Mouse (Mus musculus) neural tube, embryonic 12.5 days (tissue): ENCODE measurements around the gene Gtf2e1. TPM values are rescaled to one million over a fixed set of nuclear protein-coding genes. Genes with fewer than 3 reads are reported as not detected.

Experiments used
- ATAC-seq: fragments of 200-750 bp; cut with Nextera tagmentation; 2 replicates; pipeline ENCODE4 v1.8.0; 2017; ENCODE audit warnings: low read depth, mild to moderate bottlenecking, moderate TSS enrichment, moderate library complexity; ENCODE audit not compliant: low FRiP score
- H3K27ac ChIP-seq: fragments of 300-500 bp; sonication (generic); 2 replicates; pipeline ENCODE4 v1.5.1; 2016
- H3K27me3 ChIP-seq: fragments of 300-500 bp; sonication (generic); replicated peaks from 2 replicates; pipeline ENCODE4 v1.6.1; 2016; ENCODE audit warnings: mild to moderate bottlenecking
- H3K36me3 ChIP-seq: fragments of 300-500 bp; sonication (generic); 2 replicates; pipeline ENCODE4 v1.6.1; 2016; ENCODE audit warnings: mild to moderate bottlenecking
- H3K4me1 ChIP-seq: fragments of 300-500 bp; sonication (generic); 2 replicates; pipeline ENCODE4 v1.6.1; 2016
- H3K4me2 ChIP-seq: fragments of 300-500 bp; sonication (generic); replicated peaks from 2 replicates; pipeline ENCODE4 v1.6.1; 2016; ENCODE audit warnings: mild to moderate bottlenecking
- H3K4me3 ChIP-seq: fragments of 300-500 bp; sonication (generic); 2 replicates; pipeline ENCODE4 v1.5.1; 2016
- H3K9ac ChIP-seq: fragments of 300-500 bp; sonication (generic); 2 replicates; pipeline ENCODE4 v1.6.1; 2016; ENCODE audit warnings: mild to moderate bottlenecking
- H3K9me3 ChIP-seq: fragments of 300-500 bp; sonication (generic); 2 replicates; pipeline ENCODE4 v1.6.1; 2016; ENCODE audit warnings: mild to moderate bottlenecking
- WGBS: fragments of 180-500 bp; shearing (Covaris S2); methylation state at CpG from one replicate; pipeline ENCODE4 v1.1.7; 2016; 5-methylcytosine and 5-hydroxymethylcytosine counted together
- polyA plus RNA-seq: library from polyadenylated mRNA; unstranded; fragments of >200 nt; fragmentation: Nextera tagmentation; extraction: Ambion mirVana; gene quantifications from 2 replicates; pipeline ENCODE4 v1.2.1, GENCODE M21; 2016

The Gtf2e1 gene
- polyA plus RNA-seq, 1 experiment from 2014 or later = 37.6 TPM

DNA sequence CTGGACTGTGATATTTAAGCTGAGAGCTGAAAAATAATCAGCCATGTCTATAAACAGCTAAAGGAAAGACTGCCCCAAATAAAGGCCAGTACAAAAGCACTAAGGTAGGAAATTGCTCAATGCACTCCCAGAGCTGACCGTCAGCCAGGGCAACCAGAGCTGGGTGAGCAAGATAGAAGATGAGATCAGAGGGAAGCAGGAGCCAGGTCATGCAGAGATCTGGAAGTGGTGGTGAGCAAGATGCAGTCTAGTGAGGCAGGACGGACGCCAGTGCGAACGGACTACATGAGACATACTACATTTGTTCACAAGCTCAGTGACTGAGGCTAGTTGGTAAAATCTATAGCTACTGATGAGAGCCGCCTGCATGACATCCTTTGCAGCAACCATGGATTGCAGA, 75.6 kb downstream of the Gtf2e1 start:
- WGBS = 88% methylated on average over 6 of the region's 6 CpGs
- ATAC-seq = no peak
- no peak overlapping the region for H3K4me2 ChIP-seq
- H3K27me3 ChIP-seq = no peaks in the 10 kb centered on the region
- H3K27ac ChIP-seq = no peak overlapping the region
- H3K4me1 ChIP-seq = no peaks in the 10 kb centered on the region
- H3K4me3 ChIP-seq = no peak overlapping the region
- H3K36me3 ChIP-seq = no peaks in the 10 kb centered on the region
- no peaks in the 10 kb centered on the region for H3K9me3 ChIP-seq
- H3K9ac ChIP-seq = no peak overlapping the region

DNA sequence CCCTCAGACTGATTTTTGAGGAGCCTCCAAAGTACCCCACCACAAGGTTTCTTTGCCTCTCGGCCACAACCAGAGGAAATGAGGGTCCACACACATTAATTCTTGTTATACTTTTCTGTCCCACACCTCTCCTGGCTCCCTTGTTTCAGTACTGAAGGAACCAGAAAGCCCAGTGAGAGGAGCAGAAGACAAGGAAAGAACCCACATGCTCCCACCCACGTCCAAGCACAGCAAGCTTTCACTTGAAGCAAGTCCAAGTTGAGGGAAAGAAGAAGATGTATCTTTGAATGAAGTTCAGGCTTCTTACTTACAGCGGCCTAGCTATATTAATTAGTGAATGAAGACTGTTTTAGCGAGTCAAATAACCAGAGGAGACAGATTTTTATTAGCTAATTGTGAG, 76.7 kb downstream of the Gtf2e1 start:
- no peaks in the 10 kb centered on the region for H3K27me3 ChIP-seq
- H3K9ac ChIP-seq = no peak overlapping the region
- H3K36me3 ChIP-seq = no peaks in the 10 kb centered on the region
- H3K4me3 ChIP-seq = no peak overlapping the region
- ATAC-seq = no peak
- no peak overlapping the region for H3K27ac ChIP-seq
- H3K4me2 ChIP-seq = no peak overlapping the region
- H3K4me1 ChIP-seq = no peaks in the 10 kb centered on the region
- 81% methylated on average over 4 of the region's 4 CpGs for WGBS
- no peaks in the 10 kb centered on the region for H3K9me3 ChIP-seq

- H3K27me3 ChIP-seq = no peaks in the 10 kb centered on the region
- ATAC-seq = no peak
- no peaks in the 10 kb centered on the region for H3K36me3 ChIP-seq
- 92% methylated on average over 4 of the region's 4 CpGs for WGBS
- H3K9me3 ChIP-seq = no peaks in the 10 kb centered on the region
- H3K4me1 ChIP-seq = no peaks in the 10 kb centered on the region
- no peak overlapping the region for H3K4me3 ChIP-seq
- no peak overlapping the region for H3K27ac ChIP-seq
- H3K4me2 ChIP-seq = no peak overlapping the region
- H3K9ac ChIP-seq = no peak overlapping the region
These were observed 78.0 kb downstream of the Gtf2e1 start for GRCm38 (mm10) chr16:37461601-37462000.

Other genes starting within 250 kb of the Gtf2e1 start
- gene Stxbp5l, start 154.8 kb downstream of the Gtf2e1 start, polyA plus RNA-seq = 5.4 and 7.2 TPM in 2 replicates
- 28.6 and 29.5 TPM in 2 replicates for gene Rabl3, start 96 bp upstream of the Gtf2e1 start, polyA plus RNA-seq
- not detected in 2 replicates for gene Hgd, start 40.4 kb upstream of the Gtf2e1 start, polyA plus RNA-seq
- gene Ndufb4, start 114.7 kb upstream of the Gtf2e1 start, polyA plus RNA-seq = 72.5 and 78.5 TPM in 2 replicates
- gene Fstl1, start 237.1 kb upstream of the Gtf2e1 start, polyA plus RNA-seq = 173 and 175 TPM in 2 replicates